Comparison of ENCODE assay signal across 10 mouse cellular contexts in the genomic region with DNA sequence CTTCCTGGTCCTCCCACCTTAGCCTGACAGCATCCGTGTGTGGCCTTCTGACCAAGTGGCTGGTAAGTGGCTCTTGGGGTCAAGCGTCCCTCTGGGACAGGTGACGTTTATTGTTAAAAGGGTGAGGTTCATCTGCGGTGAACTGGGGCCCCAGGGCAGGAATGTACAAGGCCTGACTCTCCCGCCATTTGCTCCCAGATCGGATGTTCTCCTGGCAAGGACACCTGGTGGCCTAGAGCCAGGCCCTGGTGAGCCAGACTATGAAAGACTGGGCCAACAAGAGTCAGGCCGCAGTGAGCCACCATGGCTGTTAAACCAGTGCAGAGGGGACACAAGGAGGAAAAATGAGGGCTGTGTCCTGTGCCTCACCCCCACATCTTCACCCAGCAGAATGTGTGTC.
DNase-seq lines count a peak whose midpoint lies in the region; ATAC-seq and TF ChIP-seq lines count a peak whose summit lies in the region.
"Had no signal": no experiment of that assay in that cellular context is flagged by ENCODE, and none has a peak within 500 bp of the region (broad histone marks: within the 10 kb centered on the region; RNA-seq: fewer than 3 reads in every experiment).

No protein-coding gene starts in this region.

- ATAC-seq in heart, embryonic 13.5 days (ENCODE audit: extremely low read depth, insufficient number of reproducible peaks, low FRiP score, low TSS enrichment): no peak
- no peak for ATAC-seq in neural tube, embryonic 11.5 days (ENCODE audit: insufficient read depth, low FRiP score, low TSS enrichment)
- no peak for ATAC-seq in neural tube, embryonic 15.5 days (ENCODE audit: low FRiP score)
- ATAC-seq in forebrain, embryonic 14.5 days: no peak
- no peak for ATAC-seq in erythroblast, adult 5-6 weeks (replicated peaks; ENCODE audit: low FRiP score, poor library complexity, severe bottlenecking)

- peaks cover 33% of the 10 kb centered on the region for H3K4me1 ChIP-seq in heart, embryonic 13.5 days
- H3K4me1 ChIP-seq in neural tube, embryonic 11.5 days (ENCODE audit: control insufficient read depth, insufficient read depth, low read length): peaks cover 25% of the 10 kb centered on the region
- H3K4me1 ChIP-seq in neural tube, embryonic 15.5 days: peaks cover 43% of the 10 kb centered on the region
- H3K4me1 ChIP-seq in forebrain, embryonic 14.5 days (ENCODE audit: control insufficient read depth, insufficient read depth, low read length): peaks cover 33% of the 10 kb centered on the region
- H3K4me1 ChIP-seq in olfactory bulb, adult 2 months (ENCODE audit: control insufficient read depth, insufficient read depth, low read length): peaks cover 43% of the 10 kb centered on the region

- no peak overlapping the region for H3K27ac ChIP-seq in heart, embryonic 13.5 days (replicated peaks)
- peak overlapping the region; percentile 11; the same call in 1 of the 2 replicates for H3K27ac ChIP-seq in neural tube, embryonic 11.5 days (ENCODE audit: low read depth, low read length)
- H3K27ac ChIP-seq in neural tube, embryonic 15.5 days (replicated peaks): no peak overlapping the region
- H3K27ac ChIP-seq in forebrain, embryonic 14.5 days (ENCODE audit: low read depth, low read length): peak overlapping the region; percentile 33; the same call in 1 of the 2 replicates
- H3K27ac ChIP-seq in olfactory bulb, adult 2 months (ENCODE audit: insufficient read depth, low read depth, low read length): peak overlapping the region; percentile 34; the same call in 1 of the 2 replicates
- H3K27ac ChIP-seq: macrophage had no signal

- H3K9ac ChIP-seq in heart, embryonic 13.5 days: 0 out of 2 replicates have a peak overlapping the region, but pooled peaks have one; percentile 25
- H3K9ac ChIP-seq in neural tube, embryonic 11.5 days (ENCODE audit: low read length): no peak overlapping the region
- no peak overlapping the region for H3K9ac ChIP-seq in neural tube, embryonic 15.5 days (replicated peaks)
- H3K9ac ChIP-seq in forebrain, embryonic 14.5 days (ENCODE audit: low read length): no peak overlapping the region

- no peak overlapping the region for H3K4me3 ChIP-seq in heart, embryonic 13.5 days
- no peak overlapping the region for H3K4me3 ChIP-seq in neural tube, embryonic 11.5 days (ENCODE audit: low read depth, low read length)
- H3K4me3 ChIP-seq in neural tube, embryonic 15.5 days (replicated peaks): no peak overlapping the region
- no peak overlapping the region for H3K4me3 ChIP-seq in forebrain, embryonic 14.5 days (ENCODE audit: low read depth, low read length)
- no peak overlapping the region for H3K4me3 ChIP-seq in olfactory bulb, adult 2 months (ENCODE audit: insufficient read depth, low read depth, low read length)

- H3K36me3 ChIP-seq in heart, embryonic 13.5 days: no peaks in the 10 kb centered on the region
- no peaks in the 10 kb centered on the region for H3K36me3 ChIP-seq in neural tube, embryonic 11.5 days (ENCODE audit: control insufficient read depth, insufficient read depth, low read length)
- no peaks in the 10 kb centered on the region for H3K36me3 ChIP-seq in neural tube, embryonic 15.5 days
- H3K36me3 ChIP-seq in forebrain, embryonic 14.5 days (ENCODE audit: control insufficient read depth, insufficient read depth, low read length): no peaks in the 10 kb centered on the region

- H3K9me3 ChIP-seq in heart, embryonic 13.5 days: no peaks in the 10 kb centered on the region
- no peaks in the 10 kb centered on the region for H3K9me3 ChIP-seq in neural tube, embryonic 11.5 days (ENCODE audit: control insufficient read depth, low read length)
- no peaks in the 10 kb centered on the region for H3K9me3 ChIP-seq in neural tube, embryonic 15.5 days (replicated peaks)
- no peaks in the 10 kb centered on the region for H3K9me3 ChIP-seq in forebrain, embryonic 14.5 days (replicated peaks; ENCODE audit: control insufficient read depth, low read length)

- no peak overlapping the region for H3K4me2 ChIP-seq in heart, embryonic 13.5 days
- H3K4me2 ChIP-seq in neural tube, embryonic 11.5 days (ENCODE audit: low read depth): no peak overlapping the region
- H3K4me2 ChIP-seq in neural tube, embryonic 15.5 days: no peak overlapping the region
- no peak overlapping the region for H3K4me2 ChIP-seq in forebrain, embryonic 14.5 days (ENCODE audit: low read length)

- TF ChIP-seq CTCF in olfactory bulb, adult 2 months (IDR thresholded peaks at IDR 0.05; ENCODE audit: insufficient read depth, low read depth, low read length): no peak

- no peak for DNase-seq in heart, postnatal 25 days (ENCODE audit: low spot score)
- DNase-seq in neural tube, embryonic 11.5 days (ENCODE audit: low spot score): no peak
- DNase-seq in forebrain, embryonic 14.5 days (ENCODE audit: low spot score): no peak
- DNase-seq in right cerebral cortex, postnatal 36 days (ENCODE audit: low spot score in 2 of 2): no peak
- DNase-seq: heart, postnatal 14 days had no signal

- WGBS in heart, embryonic 13.5 days: 64% methylated on average over 7 of the region's 7 CpGs
- WGBS in neural tube, embryonic 11.5 days: 45% methylated on average over 7 of the region's 7 CpGs
- WGBS in neural tube, embryonic 15.5 days: 43% methylated on average over 7 of the region's 7 CpGs
- 52% methylated on average over 7 of the region's 7 CpGs for WGBS in forebrain, embryonic 14.5 days
- 63% methylated on average over 7 of the region's 7 CpGs for WGBS in olfactory bulb, adult 2 months

- peaks cover 4% of the 10 kb centered on the region; the same call in 1 of the 2 replicates for H3K27me3 ChIP-seq in heart, embryonic 13.5 days (replicated peaks)
- no peaks in the 10 kb centered on the region for H3K27me3 ChIP-seq in neural tube, embryonic 11.5 days (ENCODE audit: control insufficient read depth, insufficient read depth, low read length)
- H3K27me3 ChIP-seq in neural tube, embryonic 15.5 days (replicated peaks): no peaks in the 10 kb centered on the region
- H3K27me3 ChIP-seq in forebrain, embryonic 14.5 days (replicated peaks; ENCODE audit: control insufficient read depth, insufficient read depth, low read length): no peaks in the 10 kb centered on the region

- TF ChIP-seq POLR2A in olfactory bulb, adult 2 months (IDR thresholded peaks at IDR 0.05; ENCODE audit: insufficient read depth, low read depth, low read length): no peak

- intact Hi-C loops in heart, postnatal 25 days (cut with DNase I): no loop called here

Comparison
In these comparisons a context has a peak if more than half of its experiments do, and no peak if none do; other contexts are left out.
1. H3K27ac ChIP-seq: peak in neural tube, embryonic 11.5 days (single experiment), forebrain, embryonic 14.5 days (single experiment) and olfactory bulb, adult 2 months (single experiment); none in heart, embryonic 13.5 days (single experiment) and neural tube, embryonic 15.5 days (single experiment).